Mouse (Mus musculus) bone marrow, adult 2 months (tissue): ENCODE results near the gene Kcnq5. TPM values are rescaled to one million over a fixed set of nuclear protein-coding genes. Genes with fewer than 3 reads are reported as not detected.

Experiments
- H3K27ac ChIP-seq: fragments of 200-500 bp; 2 replicates; pipeline ENCODE4 v1.5.1; 2012; ENCODE audit warnings: low read depth, mild to moderate bottlenecking, control low read depth, inconsistent platforms, low read length; ENCODE audit not compliant: control insufficient read depth, poor library complexity, insufficient read depth
- H3K4me1 ChIP-seq: fragments of 200-500 bp; 2 replicates; pipeline ENCODE4 v1.6.1; 2011; ENCODE audit warnings: low read length; ENCODE audit not compliant: control insufficient read depth, insufficient read depth
- H3K4me3 ChIP-seq: fragments of 200-500 bp; replicated peaks from 2 replicates; pipeline ENCODE3; 2011; ENCODE audit warnings: mild to moderate bottlenecking, low read depth, low read length, control low read depth; ENCODE audit not compliant: control insufficient read depth
- CTCF ChIP-seq: fragments of 200-500 bp; IDR thresholded peaks from 2 replicates; pipeline ENCODE4 v1.5.1; 2011; ENCODE audit warnings: low read length, control low read depth; ENCODE audit not compliant: control insufficient read depth, insufficient read depth
- POLR2A ChIP-seq: fragments of 200-500 bp; IDR thresholded peaks from 2 replicates; pipeline ENCODE4 v1.6.1; 2011; ENCODE audit warnings: low read depth, mild to moderate bottlenecking, control low read depth, low read length, borderline replicate concordance; ENCODE audit not compliant: control insufficient read depth
- WGBS: fragments of 180-500 bp; shearing (Covaris S2); methylation state at CpG from one replicate; pipeline ENCODE4 v1.1.7; 2018; 5-methylcytosine and 5-hydroxymethylcytosine counted together
- polyA plus RNA-seq: library from polyadenylated mRNA; stranded (reverse); fragments of >200 nt; gene quantifications from 2 replicates; pipeline ENCODE4 v1.2.4, GENCODE M21; 2011; ENCODE audit warnings: low replicate concordance; ENCODE audit not compliant: missing spikeins, insufficient read depth, insufficient read length

Kcnq5 gene
- polyA plus RNA-seq = 0.14 and 5.0 TPM in 2 replicates

GRCm38 (mm10) chr1:21961251-21962082 lies at the start of gene Kcnq5:
Kcnq5 (minus strand) TSS chr1:21961942.
- TF ChIP-seq CTCF = no peak
- TF ChIP-seq POLR2A = peak; percentile 4; the same call in 1 of the 2 replicates
- peak within 1 kb of the TSS; percentile 69 for H3K4me3 ChIP-seq
- H3K27ac ChIP-seq = peak within 1 kb of the TSS; percentile 94
- WGBS = under 1% methylated on average over 87 of the region's 89 CpGs
- H3K4me1 ChIP-seq = no peaks in the 10 kb centered on the region

- Histone ChIP-seq H3K4me1 (no peaks in the 10 kb centered on the region), H3K27ac (no peak overlapping the region), H3K4me3 (no peak overlapping the region)
- no peak for TF ChIP-seq POLR2A
- no peak for TF ChIP-seq CTCF
Measured at GRCm38 (mm10) chr1:21979755-21980154, 18.0 kb upstream of the Kcnq5 start.

GRCm38 (mm10) chr1:21979292-21979691 lies 17.6 kb upstream of the Kcnq5 start:
- no peak overlapping the region for H3K4me3 ChIP-seq
- TF ChIP-seq POLR2A (no peak), CTCF (no peak)
- H3K27ac ChIP-seq = no peak overlapping the region
- H3K4me1 ChIP-seq = no peaks in the 10 kb centered on the region
- 67% methylated on average over 1 of the region's 1 CpGs for WGBS

- TF ChIP-seq CTCF (no peak), POLR2A (no peak)
- H3K27ac ChIP-seq = no peak overlapping the region
- H3K4me1 ChIP-seq = no peaks in the 10 kb centered on the region
- no peak overlapping the region for H3K4me3 ChIP-seq
- WGBS = 13% methylated on average over 3 of the region's 3 CpGs
Measured at GRCm38 (mm10) chr1:21974040-21974439, 12.3 kb upstream of the Kcnq5 start.

- H3K27ac ChIP-seq = no peak overlapping the region
- 56% methylated on average over 3 of the region's 3 CpGs for WGBS
- no peak for TF ChIP-seq CTCF
- TF ChIP-seq POLR2A = no peak
- H3K4me3 ChIP-seq = no peak overlapping the region
- no peaks in the 10 kb centered on the region for H3K4me1 ChIP-seq
Measured at GRCm38 (mm10) chr1:21967139-21967538, 5.4 kb upstream of the Kcnq5 start.

- 6% methylated on average over 16 of the region's 16 CpGs for WGBS
- peak overlapping the region; percentile 33 for H3K4me3 ChIP-seq
- TF ChIP-seq CTCF = no peak
- TF ChIP-seq POLR2A = no peak
- peak overlapping the region; percentile 40 for H3K27ac ChIP-seq
- H3K4me1 ChIP-seq = no peaks in the 10 kb centered on the region
Measured at GRCm38 (mm10) chr1:21962896-21963864, 1.4 kb upstream of the Kcnq5 start.

DNA sequence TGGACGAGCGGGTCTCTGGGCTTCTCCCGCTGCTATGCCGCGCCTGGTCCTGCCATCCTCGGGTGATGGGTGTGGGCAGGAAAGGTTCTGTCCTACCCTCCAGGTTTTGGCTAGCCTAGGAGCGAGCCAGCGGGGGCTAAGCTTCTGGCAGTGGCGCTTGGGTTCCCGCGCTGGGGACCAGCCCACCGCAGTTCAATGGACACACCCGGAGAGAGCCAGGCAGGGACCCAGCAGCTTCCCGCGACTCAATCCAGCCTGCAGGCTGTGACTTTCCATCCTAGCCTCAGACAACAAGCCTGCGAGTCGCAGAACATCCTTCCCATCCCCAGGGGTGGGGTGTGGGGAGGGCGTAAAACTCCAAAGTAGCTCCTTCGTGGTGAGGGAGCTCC lies 335 bp upstream of the Kcnq5 start:
- Histone ChIP-seq H3K27ac (0 out of 2 replicates have a peak overlapping the region, but pooled peaks have one; percentile 9), H3K4me1 (no peaks in the 10 kb centered on the region), H3K4me3 (peak overlapping the region; percentile 69)
- WGBS = under 1% methylated on average over 19 of the region's 19 CpGs
- TF ChIP-seq POLR2A (no peak), CTCF (no peak)

GRCm38 (mm10) chr1:21960421-21961250 lies 1.1 kb downstream of the Kcnq5 start:
- TF ChIP-seq CTCF (no peak), POLR2A (no peak; the same call in 1 of the 2 replicates)
- H3K4me1 ChIP-seq = no peaks in the 10 kb centered on the region
- peak overlapping the region; percentile 63 for H3K4me3 ChIP-seq
- peak overlapping the region; percentile 94 for H3K27ac ChIP-seq
- WGBS = under 1% methylated on average over 48 of the region's 48 CpGs
